Mouse (Mus musculus) neutrophil, adult 5-6 weeks (primary cell): ENCODE measurements around the gene Wwox. TPM values are rescaled to one million over a fixed set of nuclear protein-coding genes. Genes with fewer than 3 reads are reported as not detected.

ENCODE experiments used
- ATAC-seq: fragments of 151-379, 151-347 bp; 2 replicates; pipeline ENCODE4 v1.8.0; 2017; ENCODE audit warnings: mild to moderate bottlenecking, moderate TSS enrichment; ENCODE audit not compliant: insufficient number of reproducible peaks, poor library complexity, low FRiP score, severe bottlenecking; ENCODE audit errors: extremely low read depth
- total RNA-seq: library from RNA; stranded (forward); fragments of 200-1000 nt; gene quantifications from 2 replicates; pipeline ENCODE4 v1.2.3, GENCODE M21; 2017

The Wwox gene
- total RNA-seq, 1 experiment from 2014 or later = 7.7 TPM

GRCm38 (mm10) chr8:115255550-115255949, 816.1 kb downstream of the Wwox start:
- no peak for ATAC-seq

GRCm38 (mm10) chr8:115257417-115257816, 818.0 kb downstream of the Wwox start:
- no peak for ATAC-seq

GRCm38 (mm10) chr8:115259806-115260205, 820.4 kb downstream of the Wwox start:
- ATAC-seq = no peak

- ATAC-seq = no peak
These were observed 827.7 kb downstream of the Wwox start for GRCm38 (mm10) chr8:115267196-115267595.

GRCm38 (mm10) chr8:115269601-115270000, 830.1 kb downstream of the Wwox start:
- no peak for ATAC-seq

GRCm38 (mm10) chr8:115273976-115274375, 834.5 kb downstream of the Wwox start:
- no peak for ATAC-seq

GRCm38 (mm10) chr8:115276281-115276680, 836.8 kb downstream of the Wwox start:
- ATAC-seq = peak; percentile 98

GRCm38 (mm10) chr8:115278291-115278690, 838.8 kb downstream of the Wwox start:
- no peak for ATAC-seq

GRCm38 (mm10) chr8:115290224-115290623, 850.8 kb downstream of the Wwox start:
- ATAC-seq = no peak

GRCm38 (mm10) chr8:115296760-115297159, 857.3 kb downstream of the Wwox start:
- no peak for ATAC-seq

GRCm38 (mm10) chr8:115302484-115302883, 863.0 kb downstream of the Wwox start:
- ATAC-seq = no peak

GRCm38 (mm10) chr8:115307412-115307811, 868.0 kb downstream of the Wwox start:
- ATAC-seq = no peak

GRCm38 (mm10) chr8:115311003-115311402, 871.5 kb downstream of the Wwox start:
- ATAC-seq = no peak

- ATAC-seq = no peak
These were observed 872.9 kb downstream of the Wwox start for GRCm38 (mm10) chr8:115312371-115312770.

GRCm38 (mm10) chr8:115322501-115322900, 883.0 kb downstream of the Wwox start:
- no peak for ATAC-seq

- ATAC-seq = no peak
These were observed 891.2 kb downstream of the Wwox start for GRCm38 (mm10) chr8:115330671-115331070.

GRCm38 (mm10) chr8:115333972-115334371, 894.5 kb downstream of the Wwox start:
- no peak for ATAC-seq

GRCm38 (mm10) chr8:115336361-115336760, 896.9 kb downstream of the Wwox start:
- ATAC-seq = no peak

- no peak for ATAC-seq
These were observed 909.2 kb downstream of the Wwox start for GRCm38 (mm10) chr8:115348704-115349103.

GRCm38 (mm10) chr8:115350707-115351106, 911.3 kb downstream of the Wwox start:
- ATAC-seq = no peak

- ATAC-seq = no peak
These were observed 918.3 kb downstream of the Wwox start for GRCm38 (mm10) chr8:115357663-115358335.
